In the genomic region with DNA sequence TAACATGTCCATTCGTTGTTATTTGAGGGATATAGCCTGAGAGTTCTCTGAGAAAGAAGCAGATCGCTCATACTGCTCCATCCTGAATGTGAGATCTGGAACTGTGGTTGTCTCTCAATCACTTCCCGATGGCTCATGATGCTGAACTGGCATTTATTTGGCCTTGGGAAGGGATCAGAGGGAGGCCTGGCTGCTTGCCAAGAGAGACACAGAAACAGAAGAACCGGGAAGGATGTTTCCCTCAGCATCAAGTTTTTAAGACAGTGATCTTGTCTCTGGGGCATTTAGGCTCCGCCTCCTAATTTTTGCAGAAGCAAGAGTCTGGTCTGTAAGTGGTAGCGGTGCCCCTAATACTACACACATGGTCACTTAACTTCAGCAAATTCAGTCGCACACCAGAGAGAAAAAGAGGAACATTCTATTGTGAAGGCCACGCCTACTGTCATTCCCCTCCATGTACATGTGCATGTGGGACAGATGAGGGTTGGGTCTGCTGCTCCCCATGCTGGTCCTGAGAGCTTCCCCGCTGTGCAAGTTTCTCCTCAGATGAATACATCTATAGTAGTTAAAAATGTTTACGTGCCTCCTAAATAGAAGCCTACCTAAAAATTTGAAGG, we compare ENCODE assay signal across 17 mouse cellular contexts.
DNase-seq lines count a peak whose midpoint lies in the region; ATAC-seq lines count a peak whose summit lies in the region.
"Had no signal": no experiment of that assay in that cellular context is flagged by ENCODE, and none has a peak within 500 bp of the region (broad histone marks: within the 10 kb centered on the region; RNA-seq: fewer than 3 reads in every experiment).

No protein-coding gene starts in this region.

- ATAC-seq in midbrain, embryonic 14.5 days (ENCODE audit: low FRiP score, low TSS enrichment): no peak
- ATAC-seq in common myeloid progenitor, adult 5-6 weeks (replicated peaks; ENCODE audit: low read depth, poor library complexity, severe bottlenecking): peak; percentile 69
- no peak for ATAC-seq in forebrain, embryonic 11.5 days (replicated peaks; ENCODE audit: low FRiP score)
- ATAC-seq: forebrain, embryonic 16.5 days; intestine, postnatal 0 days had no signal

- no peaks in the 10 kb centered on the region for H3K9me3 ChIP-seq in midbrain, embryonic 14.5 days (ENCODE audit: control insufficient read depth, low read length)
- no peaks in the 10 kb centered on the region for H3K9me3 ChIP-seq in midbrain, embryonic 10.5 days (replicated peaks)
- no peaks in the 10 kb centered on the region for H3K9me3 ChIP-seq in forebrain, embryonic 11.5 days (ENCODE audit: control insufficient read depth, low read length)
- H3K9me3 ChIP-seq: hindbrain, embryonic 12.5 days; neural tube, embryonic 15.5 days had no signal

- no peak overlapping the region for H3K9ac ChIP-seq in midbrain, embryonic 14.5 days (replicated peaks; ENCODE audit: low read length)
- H3K9ac ChIP-seq in forebrain, embryonic 11.5 days (ENCODE audit: low read length): no peak overlapping the region
- H3K9ac ChIP-seq: heart, embryonic 13.5 days; hindbrain, embryonic 12.5 days; neural tube, embryonic 15.5 days had no signal

- H3K36me3 ChIP-seq in midbrain, embryonic 14.5 days (ENCODE audit: control insufficient read depth, insufficient read depth, low read length): no peaks in the 10 kb centered on the region
- H3K36me3 ChIP-seq in midbrain, embryonic 10.5 days: no peaks in the 10 kb centered on the region
- no peaks in the 10 kb centered on the region for H3K36me3 ChIP-seq in forebrain, embryonic 11.5 days (ENCODE audit: control insufficient read depth, insufficient read depth, low read length)
- H3K36me3 ChIP-seq: heart, embryonic 13.5 days; hindbrain, embryonic 12.5 days; neural tube, embryonic 15.5 days had no signal

- peak; percentile 1 for DNase-seq in kidney, postnatal 14 days
- no peak for DNase-seq in kidney, adult 18-20 months
- peak; percentile 37 for DNase-seq in midbrain, embryonic 14.5 days
- no peak for DNase-seq in midbrain, embryonic 10.5 days (ENCODE audit: low spot score)
- DNase-seq in adrenal gland, adult 18-20 months (ENCODE audit: low spot score in 2 of 2): peak; percentile 11 to 22
- DNase-seq in gastrocnemius, adult 8-10 months (ENCODE audit: low spot score in 2 of 2): no peak
- DNase-seq in forebrain, embryonic 11.5 days (ENCODE audit: low spot score): no peak
- DNase-seq: gastrocnemius, postnatal 25 days had no signal

- H3K27me3 ChIP-seq in midbrain, embryonic 14.5 days (ENCODE audit: control insufficient read depth, insufficient read depth, low read length): no peaks in the 10 kb centered on the region
- H3K27me3 ChIP-seq in midbrain, embryonic 10.5 days (ENCODE audit: low read depth, poor library complexity, severe bottlenecking): no peaks in the 10 kb centered on the region
- no peaks in the 10 kb centered on the region for H3K27me3 ChIP-seq in forebrain, embryonic 11.5 days (ENCODE audit: control insufficient read depth, insufficient read depth, low read length)
- H3K27me3 ChIP-seq: heart, embryonic 13.5 days; hindbrain, embryonic 12.5 days; neural tube, embryonic 15.5 days had no signal

- H3K4me2 ChIP-seq in midbrain, embryonic 14.5 days (ENCODE audit: low read length): no peak overlapping the region
- H3K4me2 ChIP-seq in forebrain, embryonic 11.5 days (ENCODE audit: low read depth, low read length, severe bottlenecking): no peak overlapping the region
- H3K4me2 ChIP-seq: heart, embryonic 13.5 days; hindbrain, embryonic 12.5 days; neural tube, embryonic 15.5 days had no signal

- H3K27ac ChIP-seq in midbrain, embryonic 14.5 days (replicated peaks; ENCODE audit: low read depth, low read length): no peak overlapping the region
- H3K27ac ChIP-seq in midbrain, embryonic 10.5 days (replicated peaks): no peak overlapping the region
- no peak overlapping the region for H3K27ac ChIP-seq in forebrain, embryonic 11.5 days (ENCODE audit: low read depth, low read length)
- H3K27ac ChIP-seq: heart, embryonic 13.5 days; hindbrain, embryonic 12.5 days; left cerebral cortex, adult 2 months; macrophage; neural tube, embryonic 15.5 days; stomach, postnatal 0 days had no signal

- no peak overlapping the region for H3K4me3 ChIP-seq in midbrain, embryonic 14.5 days (replicated peaks; ENCODE audit: low read depth, low read length)
- H3K4me3 ChIP-seq in midbrain, embryonic 10.5 days: no peak overlapping the region
- no peak overlapping the region for H3K4me3 ChIP-seq in forebrain, embryonic 11.5 days (ENCODE audit: low read depth, low read length)
- H3K4me3 ChIP-seq: heart, embryonic 13.5 days; hindbrain, embryonic 12.5 days; left cerebral cortex, adult 2 months; neural tube, embryonic 15.5 days had no signal

- H3K4me1 ChIP-seq in midbrain, embryonic 14.5 days (ENCODE audit: control insufficient read depth, insufficient read depth, low read length): no peaks in the 10 kb centered on the region
- H3K4me1 ChIP-seq in midbrain, embryonic 10.5 days: no peaks in the 10 kb centered on the region
- H3K4me1 ChIP-seq in forebrain, embryonic 11.5 days (replicated peaks; ENCODE audit: control insufficient read depth, insufficient read depth, low read length): no peaks in the 10 kb centered on the region
- H3K4me1 ChIP-seq: heart, embryonic 13.5 days; hindbrain, embryonic 12.5 days; neural tube, embryonic 15.5 days had no signal

- WGBS in midbrain, embryonic 14.5 days: 84% methylated on average over 10 of the region's 10 CpGs
- 92% methylated on average over 10 of the region's 10 CpGs for WGBS in midbrain, embryonic 10.5 days
- WGBS in forebrain, embryonic 11.5 days: 89% methylated on average over 10 of the region's 10 CpGs

Comparison
In these comparisons a context has a peak if more than half of its experiments do, and no peak if none do; other contexts are left out.
1. DNase-seq: peak in kidney, postnatal 14 days (single experiment), midbrain, embryonic 14.5 days (single experiment) and adrenal gland, adult 18-20 months (2 of 2); none in kidney, adult 18-20 months (single experiment), midbrain, embryonic 10.5 days (single experiment), gastrocnemius, adult 8-10 months (0 of 2) and forebrain, embryonic 11.5 days (single experiment).